Mouse (Mus musculus) bone marrow macrophage, adult 2 months (primary cell): ENCODE measurements around the gene Gm20388. TPM values are rescaled to one million over a fixed set of nuclear protein-coding genes. Genes with fewer than 3 reads are reported as not detected.

Source experiments
- H3K27ac ChIP-seq: 2 replicates; pipeline ENCODE4 v1.5.1; 2012; ENCODE audit warnings: low read depth, low read length; ENCODE audit not compliant: insufficient read depth
- H3K4me1 ChIP-seq: 2 replicates; pipeline ENCODE4 v1.6.1; 2012; ENCODE audit warnings: low read length; ENCODE audit not compliant: control insufficient read depth, insufficient read depth
- H3K4me3 ChIP-seq: 2 replicates; pipeline ENCODE4 v1.5.1; 2012; ENCODE audit warnings: mild to moderate bottlenecking, low read length, moderate library complexity; ENCODE audit not compliant: insufficient read depth
- CTCF ChIP-seq: IDR thresholded peaks from 2 replicates; pipeline ENCODE4 v1.5.1; 2012; ENCODE audit warnings: low read depth, mild to moderate bottlenecking, low read length, moderate library complexity
- POLR2A ChIP-seq: IDR thresholded peaks from 2 replicates; pipeline ENCODE4 v1.6.1; 2012; ENCODE audit warnings: mild to moderate bottlenecking, low read depth, low read length, borderline replicate concordance
- polyA plus RNA-seq: library from polyadenylated mRNA; stranded (reverse); fragments of >200 nt; gene quantifications from 2 replicates; pipeline ENCODE4 v1.2.4, GENCODE M21; 2012; ENCODE audit not compliant: missing spikeins, insufficient read depth, insufficient read length

Gene Gm20388
- polyA plus RNA-seq, 1 experiment, result 32.7 TPM

- no peak overlapping the region for H3K4me3 ChIP-seq
- no peak overlapping the region for H3K27ac ChIP-seq
- no peaks in the 10 kb centered on the region for H3K4me1 ChIP-seq
- TF ChIP-seq CTCF (no peak), POLR2A (no peak)
Observed at GRCm38 (mm10) chr8:121497621-121498020, 1587.0 kb downstream of the Gm20388 start.

- TF ChIP-seq POLR2A, result no peak
- TF ChIP-seq CTCF, result no peak
- Histone ChIP-seq H3K4me3 (no peak overlapping the region), H3K4me1 (no peaks in the 10 kb centered on the region), H3K27ac (no peak overlapping the region)
Observed at GRCm38 (mm10) chr8:121511751-121512150, 1601.1 kb downstream of the Gm20388 start.

- H3K4me1 ChIP-seq, result no peaks in the 10 kb centered on the region
- TF ChIP-seq POLR2A (no peak), CTCF (peak; percentile 92)
- no peak overlapping the region for H3K27ac ChIP-seq
- no peak overlapping the region for H3K4me3 ChIP-seq
Observed at GRCm38 (mm10) chr8:121513429-121513828, 1602.8 kb downstream of the Gm20388 start.

GRCm38 (mm10) chr8:121525111-121525818 lies 1614.6 kb downstream of the Gm20388 start:
- Histone ChIP-seq H3K4me1 (peaks cover 14% of the 10 kb centered on the region), H3K27ac (no peak overlapping the region), H3K4me3 (no peak overlapping the region)
- TF ChIP-seq CTCF, result no peak
- TF ChIP-seq POLR2A, result no peak

- no peak overlapping the region for H3K27ac ChIP-seq
- TF ChIP-seq CTCF, result no peak
- TF ChIP-seq POLR2A, result no peak
- no peak overlapping the region for H3K4me3 ChIP-seq
- peaks cover 14% of the 10 kb centered on the region for H3K4me1 ChIP-seq
Observed at GRCm38 (mm10) chr8:121526811-121527550, 1616.3 kb downstream of the Gm20388 start.

- no peak for TF ChIP-seq CTCF
- no peak for TF ChIP-seq POLR2A
- no peak overlapping the region for H3K4me3 ChIP-seq
- H3K4me1 ChIP-seq, result peaks cover 14% of the 10 kb centered on the region
- H3K27ac ChIP-seq, result no peak overlapping the region
Observed at GRCm38 (mm10) chr8:121527751-121528150, 1617.1 kb downstream of the Gm20388 start.

- Histone ChIP-seq H3K4me3 (no peak overlapping the region), H3K27ac (no peak overlapping the region), H3K4me1 (peaks cover 14% of the 10 kb centered on the region)
- TF ChIP-seq POLR2A, result no peak
- no peak for TF ChIP-seq CTCF
Observed at GRCm38 (mm10) chr8:121528790-121529189, 1618.1 kb downstream of the Gm20388 start.

GRCm38 (mm10) chr8:121530639-121531038 lies 1620.0 kb downstream of the Gm20388 start:
- H3K27ac ChIP-seq, result no peak overlapping the region
- no peak overlapping the region for H3K4me3 ChIP-seq
- TF ChIP-seq POLR2A, result no peak
- no peak for TF ChIP-seq CTCF
- peaks cover 6% of the 10 kb centered on the region for H3K4me1 ChIP-seq

GRCm38 (mm10) chr8:121532381-121532780 lies 1621.7 kb downstream of the Gm20388 start:
- no peak overlapping the region for H3K27ac ChIP-seq

GRCm38 (mm10) chr8:121541862-121542261 lies 1631.2 kb downstream of the Gm20388 start:
- no peaks in the 10 kb centered on the region for H3K4me1 ChIP-seq
- no peak overlapping the region for H3K4me3 ChIP-seq
- TF ChIP-seq CTCF (no peak), POLR2A (no peak)
- H3K27ac ChIP-seq, result no peak overlapping the region

More at GRCm38 (mm10) chr8:121532381-121532780, 1621.7 kb downstream of the Gm20388 start:
- no peak overlapping the region for H3K4me3 ChIP-seq
- TF ChIP-seq CTCF (0 out of 2 replicates have a peak, but pooled peaks have one; percentile 19), POLR2A (no peak)
- no peaks in the 10 kb centered on the region for H3K4me1 ChIP-seq

- no peak overlapping the region for H3K27ac ChIP-seq
- H3K4me1 ChIP-seq, result no peaks in the 10 kb centered on the region; the same call in 1 of the 2 replicates
- no peak overlapping the region for H3K4me3 ChIP-seq
- TF ChIP-seq CTCF (no peak), POLR2A (no peak)
Observed at GRCm38 (mm10) chr8:121542901-121543300, 1632.3 kb downstream of the Gm20388 start.
